Mouse (Mus musculus): Measurements from ENCODE around the gene Plcz1. TPM values are rescaled to one million over a fixed set of nuclear protein-coding genes. Genes with fewer than 3 reads are reported as not detected.

The Plcz1 gene
- total and polyA plus RNA-seq, 3 experiments: not detected

GRCm38 (mm10) chr6:140051476-140051875 lies 10.2 kb upstream of the Plcz1 start:
- Histone ChIP-seq H3K4me3 (ENCODE audit: low read depth, low read length) (no peak overlapping the region), H3K4me1 (ENCODE audit: insufficient read depth, low read depth, low read length) (no peaks in the 10 kb centered on the region), H3K27me3 (ENCODE audit: insufficient read depth, low read length) (no peaks in the 10 kb centered on the region), H3K36me3 (replicated peaks) (no peaks in the 10 kb centered on the region), H3K9me3 (replicated peaks) (peaks cover 29% of the 10 kb centered on the region)
- DNase-seq (ENCODE audit: low spot score) (no peak), ATAC-seq (ENCODE audit: extremely low read depth, insufficient number of reproducible peaks, low FRiP score, poor library complexity, severe bottlenecking) (no peak)
- TF ChIP-seq GATA1 (IDR thresholded peaks at IDR 0.05; ENCODE audit: borderline replicate concordance, low read length): no peak

- ATAC-seq (ENCODE audit: extremely low read depth, insufficient number of reproducible peaks, low FRiP score, poor library complexity, severe bottlenecking): no peak
- Histone ChIP-seq H3K4me3 (ENCODE audit: low read depth, low read length) (no peak within 1 kb of the TSS), H3K4me1 (ENCODE audit: insufficient read depth, low read depth, low read length) (no peaks in the 10 kb centered on the region), H3K9me3 (replicated peaks) (peaks cover 30% of the 10 kb centered on the region), H3K27me3 (ENCODE audit: insufficient read depth, low read length) (no peaks in the 10 kb centered on the region), H3K36me3 (replicated peaks) (no peaks in the 10 kb centered on the region)
- TF ChIP-seq TAL1 (conservative IDR thresholded peaks at IDR 0.05; ENCODE audit: low read depth, low read length): no peak
- TF ChIP-seq POLR2AphosphoS5 (IDR thresholded peaks at IDR 0.05; ENCODE audit: insufficient replicate concordance, low read depth, low read length): no peak
- TF ChIP-seq GATA2 (IDR thresholded peaks at IDR 0.05; ENCODE audit: borderline replicate concordance, low read depth, low read length): no peak
- no peak for TF ChIP-seq CTCF (IDR thresholded peaks at IDR 0.05; ENCODE audit: low read depth, low read length)
- TF ChIP-seq GATA1 (IDR thresholded peaks at IDR 0.05; ENCODE audit: borderline replicate concordance, low read length): no peak
- DNase-seq (ENCODE audit: low spot score): no peak
These were observed 305 bp downstream of the Plcz1 start, which contains the start of gene Capza3 for GRCm38 (mm10) chr6:140040952-140041351. TSS of gene Capza3 (plus strand) at chr6:140041252.

GRCm38 (mm10) chr6:140024404-140024803 lies 16.9 kb downstream of the Plcz1 start:
- H3K4me3 ChIP-seq (ENCODE audit: low read depth, low read length): no peak overlapping the region
- no peaks in the 10 kb centered on the region for H3K36me3 ChIP-seq (replicated peaks)
- no peaks in the 10 kb centered on the region for H3K27me3 ChIP-seq (ENCODE audit: insufficient read depth, low read length)
- peaks cover 40% of the 10 kb centered on the region for H3K9me3 ChIP-seq (replicated peaks)
- TF ChIP-seq POLR2AphosphoS5 (IDR thresholded peaks at IDR 0.05; ENCODE audit: insufficient replicate concordance, low read depth, low read length) (no peak), CTCF (IDR thresholded peaks at IDR 0.05; ENCODE audit: low read depth, low read length) (no peak), GATA2 (IDR thresholded peaks at IDR 0.05; ENCODE audit: borderline replicate concordance, low read depth, low read length) (no peak), TAL1 (conservative IDR thresholded peaks at IDR 0.05; ENCODE audit: low read depth, low read length) (no peak), GATA1 (IDR thresholded peaks at IDR 0.05; ENCODE audit: borderline replicate concordance, low read length) (no peak)
- ATAC-seq (ENCODE audit: extremely low read depth, insufficient number of reproducible peaks, low FRiP score, poor library complexity, severe bottlenecking) (no peak), DNase-seq (ENCODE audit: low spot score) (no peak)
- no peaks in the 10 kb centered on the region for H3K4me1 ChIP-seq (ENCODE audit: insufficient read depth, low read depth, low read length)

GRCm38 (mm10) chr6:140005181-140005580 lies 36.1 kb downstream of the Plcz1 start:
- no peak for DNase-seq (ENCODE audit: low spot score)
- ATAC-seq (ENCODE audit: extremely low read depth, insufficient number of reproducible peaks, low FRiP score, poor library complexity, severe bottlenecking): no peak
- H3K4me1 ChIP-seq (ENCODE audit: insufficient read depth, low read depth, low read length): no peaks in the 10 kb centered on the region
- no peak overlapping the region for H3K4me3 ChIP-seq (ENCODE audit: low read depth, low read length)
- peaks cover 19% of the 10 kb centered on the region for H3K9me3 ChIP-seq (replicated peaks)
- no peak for TF ChIP-seq TAL1 (conservative IDR thresholded peaks at IDR 0.05; ENCODE audit: low read depth, low read length)
- TF ChIP-seq CTCF (IDR thresholded peaks at IDR 0.05; ENCODE audit: low read depth, low read length): no peak
- no peak for TF ChIP-seq POLR2AphosphoS5 (IDR thresholded peaks at IDR 0.05; ENCODE audit: insufficient replicate concordance, low read depth, low read length)
- no peaks in the 10 kb centered on the region for H3K27me3 ChIP-seq (ENCODE audit: insufficient read depth, low read length)
- no peaks in the 10 kb centered on the region for H3K36me3 ChIP-seq (replicated peaks)

GRCm38 (mm10) chr6:139989597-139989996 lies 51.7 kb downstream of the Plcz1 start:
- TF ChIP-seq GATA1 (IDR thresholded peaks at IDR 0.05; ENCODE audit: borderline replicate concordance, low read length): no peak
- no peak for TF ChIP-seq CTCF (IDR thresholded peaks at IDR 0.05; ENCODE audit: low read depth, low read length)
- no peak for TF ChIP-seq POLR2AphosphoS5 (IDR thresholded peaks at IDR 0.05; ENCODE audit: insufficient replicate concordance, low read depth, low read length)
- TF ChIP-seq GATA2 (IDR thresholded peaks at IDR 0.05; ENCODE audit: borderline replicate concordance, low read depth, low read length): no peak
- TF ChIP-seq TAL1 (conservative IDR thresholded peaks at IDR 0.05; ENCODE audit: low read depth, low read length): no peak
- no peak for ATAC-seq (ENCODE audit: extremely low read depth, insufficient number of reproducible peaks, low FRiP score, poor library complexity, severe bottlenecking)
- peaks cover 10% of the 10 kb centered on the region for H3K9me3 ChIP-seq (replicated peaks)
- no peak for DNase-seq (ENCODE audit: low spot score)
- no peak overlapping the region for H3K4me3 ChIP-seq (ENCODE audit: low read depth, low read length)
- no peaks in the 10 kb centered on the region for H3K27me3 ChIP-seq (ENCODE audit: insufficient read depth, low read length)
- no peaks in the 10 kb centered on the region for H3K4me1 ChIP-seq (ENCODE audit: insufficient read depth, low read depth, low read length)
- H3K36me3 ChIP-seq (replicated peaks): no peaks in the 10 kb centered on the region

GRCm38 (mm10) chr6:139989075-139989474 lies 52.2 kb downstream of the Plcz1 start:
- no peaks in the 10 kb centered on the region for H3K36me3 ChIP-seq (replicated peaks)
- no peak for ATAC-seq (ENCODE audit: extremely low read depth, insufficient number of reproducible peaks, low FRiP score, poor library complexity, severe bottlenecking)
- H3K4me1 ChIP-seq (ENCODE audit: insufficient read depth, low read depth, low read length): no peaks in the 10 kb centered on the region
- no peaks in the 10 kb centered on the region for H3K27me3 ChIP-seq (ENCODE audit: insufficient read depth, low read length)
- DNase-seq (ENCODE audit: low spot score): no peak
- TF ChIP-seq GATA1 (IDR thresholded peaks at IDR 0.05; ENCODE audit: borderline replicate concordance, low read length) (no peak), TAL1 (conservative IDR thresholded peaks at IDR 0.05; ENCODE audit: low read depth, low read length) (no peak), GATA2 (IDR thresholded peaks at IDR 0.05; ENCODE audit: borderline replicate concordance, low read depth, low read length) (no peak), POLR2AphosphoS5 (IDR thresholded peaks at IDR 0.05; ENCODE audit: insufficient replicate concordance, low read depth, low read length) (no peak), CTCF (IDR thresholded peaks at IDR 0.05; ENCODE audit: low read depth, low read length) (no peak)
- H3K9me3 ChIP-seq (replicated peaks): peaks cover 11% of the 10 kb centered on the region
- H3K4me3 ChIP-seq (ENCODE audit: low read depth, low read length): no peak overlapping the region

GRCm38 (mm10) chr6:139986564-139986963 lies 54.7 kb downstream of the Plcz1 start:
- TF ChIP-seq TAL1 (conservative IDR thresholded peaks at IDR 0.05; ENCODE audit: low read depth, low read length) (no peak), GATA2 (IDR thresholded peaks at IDR 0.05; ENCODE audit: borderline replicate concordance, low read depth, low read length) (no peak), GATA1 (IDR thresholded peaks at IDR 0.05; ENCODE audit: borderline replicate concordance, low read length) (no peak), POLR2AphosphoS5 (IDR thresholded peaks at IDR 0.05; ENCODE audit: insufficient replicate concordance, low read depth, low read length) (no peak), CTCF (IDR thresholded peaks at IDR 0.05; ENCODE audit: low read depth, low read length) (no peak)
- DNase-seq (ENCODE audit: low spot score): no peak
- Histone ChIP-seq H3K4me3 (ENCODE audit: low read depth, low read length) (no peak overlapping the region), H3K4me1 (ENCODE audit: insufficient read depth, low read depth, low read length) (no peaks in the 10 kb centered on the region), H3K9me3 (replicated peaks) (peaks cover 14% of the 10 kb centered on the region), H3K27me3 (ENCODE audit: insufficient read depth, low read length) (no peaks in the 10 kb centered on the region), H3K36me3 (replicated peaks) (no peaks in the 10 kb centered on the region)
- ATAC-seq (ENCODE audit: extremely low read depth, insufficient number of reproducible peaks, low FRiP score, poor library complexity, severe bottlenecking): no peak
